21 mouse cellular contexts compared by ENCODE assay signal in genomic region chr1:38567791-38568190, GRCm38 (mm10).
DNase-seq lines count a peak whose midpoint lies in the region; ATAC-seq lines count a peak whose summit lies in the region.
"Had no signal": no experiment of that assay in that cellular context is flagged by ENCODE, and none has a peak within 500 bp of the region (broad histone marks: within the 10 kb centered on the region; RNA-seq: fewer than 3 reads in every experiment).

No protein-coding gene starts in this region.

- peaks cover 40% of the 10 kb centered on the region for H3K4me1 ChIP-seq in forebrain, embryonic 16.5 days (replicated peaks; ENCODE audit: control insufficient read depth, insufficient read depth, low read length)
- peaks cover 12% of the 10 kb centered on the region for H3K4me1 ChIP-seq in forebrain, embryonic 11.5 days (replicated peaks; ENCODE audit: control insufficient read depth, insufficient read depth, low read length)
- H3K4me1 ChIP-seq in hindbrain, embryonic 13.5 days (replicated peaks), result peaks cover 61% of the 10 kb centered on the region
- H3K4me1 ChIP-seq in hindbrain, embryonic 11.5 days (replicated peaks; ENCODE audit: control insufficient read depth, insufficient read depth, low read length), result peaks cover 18% of the 10 kb centered on the region
- H3K4me1 ChIP-seq in neural tube, embryonic 13.5 days (replicated peaks), result peaks cover 77% of the 10 kb centered on the region

- no peak overlapping the region for H3K27ac ChIP-seq in forebrain, embryonic 16.5 days (ENCODE audit: low read length)
- H3K27ac ChIP-seq in forebrain, embryonic 11.5 days (ENCODE audit: low read depth, low read length), result no peak overlapping the region
- H3K27ac ChIP-seq in hindbrain, embryonic 13.5 days, result peak overlapping the region; percentile 71
- H3K27ac ChIP-seq in hindbrain, embryonic 11.5 days (ENCODE audit: low read depth, low read length), result no peak overlapping the region
- peak overlapping the region; percentile 56 for H3K27ac ChIP-seq in neural tube, embryonic 13.5 days (replicated peaks)
- H3K27ac ChIP-seq: forebrain, embryonic 10.5 days; hindbrain, embryonic 15.5 days; intestine, embryonic 15.5 days had no signal

- H3K9me3 ChIP-seq in forebrain, embryonic 16.5 days (ENCODE audit: control insufficient read depth, low read length), result no peaks in the 10 kb centered on the region
- H3K9me3 ChIP-seq in forebrain, embryonic 11.5 days (ENCODE audit: control insufficient read depth, low read length), result no peaks in the 10 kb centered on the region
- H3K9me3 ChIP-seq in hindbrain, embryonic 13.5 days, result no peaks in the 10 kb centered on the region
- H3K9me3 ChIP-seq in hindbrain, embryonic 11.5 days (ENCODE audit: control insufficient read depth, low read length), result no peaks in the 10 kb centered on the region
- H3K9me3 ChIP-seq in neural tube, embryonic 13.5 days, result no peaks in the 10 kb centered on the region
- H3K9me3 ChIP-seq: forebrain, embryonic 10.5 days; hindbrain, embryonic 15.5 days; intestine, embryonic 15.5 days had no signal

- DNase-seq in forebrain, embryonic 11.5 days (ENCODE audit: low spot score), result no peak
- DNase-seq in hindbrain, embryonic 11.5 days (ENCODE audit: low spot score), result no peak
- DNase-seq in neural tube, embryonic 10.5 days (ENCODE audit: extremely low spot score, low spot score), result no peak
- DNase-seq: adrenal gland, adult 8-10 months; adrenal gland, postnatal 25 days; cerebellum, adult 18-20 months; cerebellum, adult 9-10 months; cerebellum, postnatal 14 days; gastrocnemius, postnatal 10 days; gastrocnemius, postnatal 36 days; heart, postnatal 36 days; kidney, adult 11 months; kidney, adult 8-10 months had no signal

- H3K4me3 ChIP-seq in forebrain, embryonic 16.5 days (replicated peaks; ENCODE audit: low read length), result no peak overlapping the region
- H3K4me3 ChIP-seq in forebrain, embryonic 11.5 days (ENCODE audit: low read depth, low read length), result no peak overlapping the region
- H3K4me3 ChIP-seq in hindbrain, embryonic 13.5 days, result no peak overlapping the region
- H3K4me3 ChIP-seq in hindbrain, embryonic 11.5 days (ENCODE audit: low read depth, low read length), result no peak overlapping the region
- H3K4me3 ChIP-seq in neural tube, embryonic 13.5 days, result no peak overlapping the region
- H3K4me3 ChIP-seq: forebrain, embryonic 10.5 days; hindbrain, embryonic 15.5 days; intestine, embryonic 15.5 days had no signal

- H3K27me3 ChIP-seq in forebrain, embryonic 16.5 days (replicated peaks; ENCODE audit: control insufficient read depth, insufficient read depth, low read length), result no peaks in the 10 kb centered on the region
- H3K27me3 ChIP-seq in forebrain, embryonic 11.5 days (ENCODE audit: control insufficient read depth, insufficient read depth, low read length), result no peaks in the 10 kb centered on the region
- no peaks in the 10 kb centered on the region for H3K27me3 ChIP-seq in hindbrain, embryonic 13.5 days
- no peaks in the 10 kb centered on the region for H3K27me3 ChIP-seq in hindbrain, embryonic 11.5 days (ENCODE audit: control insufficient read depth, insufficient read depth, low read length)
- H3K27me3 ChIP-seq in neural tube, embryonic 13.5 days, result no peaks in the 10 kb centered on the region
- H3K27me3 ChIP-seq: hindbrain, embryonic 15.5 days; intestine, embryonic 15.5 days had no signal

- 35% methylated on average over 3 of the region's 3 CpGs for WGBS in forebrain, embryonic 16.5 days
- WGBS in forebrain, embryonic 11.5 days, result 76% methylated on average over 3 of the region's 3 CpGs
- WGBS in hindbrain, embryonic 13.5 days, result 49% methylated on average over 3 of the region's 3 CpGs
- 84% methylated on average over 3 of the region's 3 CpGs for WGBS in hindbrain, embryonic 11.5 days
- WGBS in neural tube, embryonic 13.5 days, result 43% methylated on average over 3 of the region's 3 CpGs

- no peak overlapping the region for H3K4me2 ChIP-seq in forebrain, embryonic 16.5 days (ENCODE audit: low read length)
- no peak overlapping the region for H3K4me2 ChIP-seq in forebrain, embryonic 11.5 days (ENCODE audit: low read depth, low read length, severe bottlenecking)
- no peak overlapping the region for H3K4me2 ChIP-seq in hindbrain, embryonic 13.5 days
- no peak overlapping the region for H3K4me2 ChIP-seq in hindbrain, embryonic 11.5 days (replicated peaks; ENCODE audit: low read depth, low read length)
- no peak overlapping the region for H3K4me2 ChIP-seq in neural tube, embryonic 13.5 days
- H3K4me2 ChIP-seq: heart, embryonic 11.5 days; hindbrain, embryonic 15.5 days; intestine, embryonic 15.5 days had no signal

- H3K36me3 ChIP-seq in forebrain, embryonic 16.5 days (ENCODE audit: control insufficient read depth, insufficient read depth), result no peaks in the 10 kb centered on the region
- H3K36me3 ChIP-seq in forebrain, embryonic 11.5 days (ENCODE audit: control insufficient read depth, insufficient read depth, low read length), result no peaks in the 10 kb centered on the region
- H3K36me3 ChIP-seq in hindbrain, embryonic 13.5 days, result no peaks in the 10 kb centered on the region
- no peaks in the 10 kb centered on the region for H3K36me3 ChIP-seq in hindbrain, embryonic 11.5 days (ENCODE audit: control insufficient read depth, insufficient read depth, low read length)
- H3K36me3 ChIP-seq in neural tube, embryonic 13.5 days, result no peaks in the 10 kb centered on the region
- H3K36me3 ChIP-seq: forebrain, embryonic 10.5 days; hindbrain, embryonic 15.5 days; intestine, embryonic 15.5 days had no signal

- H3K9ac ChIP-seq in forebrain, embryonic 16.5 days (replicated peaks; ENCODE audit: low read depth, low read length), result no peak overlapping the region
- H3K9ac ChIP-seq in forebrain, embryonic 11.5 days (ENCODE audit: low read length), result no peak overlapping the region
- H3K9ac ChIP-seq in hindbrain, embryonic 13.5 days, result no peak overlapping the region
- H3K9ac ChIP-seq in hindbrain, embryonic 11.5 days (ENCODE audit: low read depth, low read length), result no peak overlapping the region
- H3K9ac ChIP-seq in neural tube, embryonic 13.5 days, result no peak overlapping the region
- H3K9ac ChIP-seq: hindbrain, embryonic 15.5 days; intestine, embryonic 15.5 days had no signal

- 0 out of 2 replicates have a peak, but pooled peaks have one; percentile 27 for ATAC-seq in forebrain, embryonic 16.5 days
- ATAC-seq in forebrain, embryonic 11.5 days (replicated peaks; ENCODE audit: low FRiP score), result no peak
- no peak for ATAC-seq in hindbrain, embryonic 13.5 days (ENCODE audit: low FRiP score)
- no peak for ATAC-seq in hindbrain, embryonic 11.5 days (ENCODE audit: low FRiP score)
- ATAC-seq in neural tube, embryonic 13.5 days (ENCODE audit: low read depth), result no peak
- ATAC-seq: CD4-positive, CD25-positive, alpha-beta regulatory T cell, adult 4 months; intestine, embryonic 15.5 days had no signal

Comparison
In these comparisons a context has a peak if more than half of its experiments do, and no peak if none do; other contexts are left out.
1. H3K27ac ChIP-seq: peak in hindbrain, embryonic 13.5 days (single experiment) and neural tube, embryonic 13.5 days (single experiment); none in forebrain, embryonic 16.5 days (single experiment), forebrain, embryonic 11.5 days (single experiment) and hindbrain, embryonic 11.5 days (single experiment).